Mouse (Mus musculus) cerebellum, adult (tissue): ENCODE results near the gene Hadhb.
"Not testable (repeated sequence)": the region's sequence is repeated elsewhere in the genome, so short reads cannot be mapped to it uniquely, and the experiment has no call there.

Source experiments
- ATAC-seq: cut with Nextera tagmentation; 2 replicates; pipeline ENCODE4 v1.9.2; 2017; ENCODE audit warnings: mild to moderate bottlenecking, moderate library complexity, mixed read lengths; ENCODE audit not compliant: insufficient number of reproducible peaks, low FRiP score, low TSS enrichment

Hadhb gene

DNA sequence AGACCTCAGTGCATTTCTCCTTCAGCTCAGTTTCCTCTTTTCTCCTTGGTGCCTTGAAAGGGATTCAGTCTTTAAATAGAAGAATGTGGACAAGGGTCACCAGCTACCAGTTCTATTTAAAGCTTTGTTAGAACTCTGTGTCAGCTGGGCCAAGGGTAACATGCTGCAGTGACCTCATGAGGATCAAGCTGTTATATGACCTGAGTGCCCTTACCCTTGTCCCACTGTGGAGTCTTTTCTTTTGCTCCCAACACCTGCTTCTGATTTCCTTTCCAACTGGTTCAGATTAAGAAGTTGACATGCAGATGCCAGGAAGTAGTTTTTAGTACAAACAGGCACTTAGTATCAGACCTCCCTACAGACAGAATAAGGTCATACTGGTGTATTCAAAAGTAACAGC, 17.1 kb downstream of the Hadhb start:
- no peak for ATAC-seq

DNA sequence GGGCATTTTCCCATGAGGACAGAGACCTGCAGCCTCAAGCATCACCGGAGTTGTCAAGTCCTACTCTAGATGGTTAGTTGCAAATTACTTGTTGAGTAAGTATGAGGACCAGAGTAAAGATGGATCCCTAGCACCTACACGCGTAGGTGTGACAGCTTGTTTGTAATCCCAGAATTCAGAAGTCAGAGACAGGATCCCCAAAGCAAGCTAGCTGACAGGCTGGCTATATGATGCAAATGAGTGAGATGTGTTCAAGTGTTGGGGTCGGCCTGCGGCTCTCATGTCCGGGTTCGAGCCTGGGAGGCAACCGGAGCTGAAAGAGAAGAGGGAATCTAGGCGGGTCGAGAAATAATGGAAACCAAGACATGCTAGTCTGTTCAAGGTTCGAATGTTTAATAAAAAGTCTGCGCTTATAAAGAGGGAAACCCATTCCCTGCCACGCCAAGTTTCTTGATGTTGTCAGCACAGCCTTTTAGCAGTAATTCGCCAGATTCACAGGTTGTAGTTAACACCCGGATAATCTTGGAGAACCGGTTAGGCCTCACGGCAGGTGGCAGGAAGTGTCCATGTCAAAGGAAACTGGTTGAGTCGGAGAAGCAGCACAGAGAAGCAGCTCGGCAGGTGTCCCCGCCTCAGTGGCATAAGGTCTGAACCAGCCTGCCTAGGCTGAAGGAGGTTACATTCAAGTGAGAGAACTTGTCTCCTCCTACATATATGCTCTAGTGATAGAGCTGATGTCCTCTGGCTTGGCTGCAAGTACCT, 18.1 kb downstream of the Hadhb start:
- ATAC-seq = no peak

DNA sequence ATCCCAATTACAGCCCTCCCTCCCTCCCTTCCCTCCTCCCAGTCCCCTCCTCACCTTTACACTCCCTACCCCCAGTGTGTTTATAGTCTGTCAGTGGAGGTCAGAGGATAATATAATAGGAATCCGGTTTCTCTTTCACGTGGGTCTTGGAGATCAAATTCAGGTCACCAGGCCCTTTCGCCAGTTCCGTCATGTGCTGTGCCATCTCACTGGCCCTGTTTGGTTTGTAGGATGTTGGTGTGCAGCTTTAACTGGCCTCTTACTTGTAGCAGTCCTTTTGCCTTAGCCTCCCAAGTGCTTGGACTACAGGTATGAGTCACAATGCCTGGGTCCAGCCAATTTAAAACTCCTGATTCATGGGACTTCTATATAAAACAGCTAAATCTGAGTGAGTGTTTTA, 20.8 kb downstream of the Hadhb start:
- ATAC-seq = no peak

DNA sequence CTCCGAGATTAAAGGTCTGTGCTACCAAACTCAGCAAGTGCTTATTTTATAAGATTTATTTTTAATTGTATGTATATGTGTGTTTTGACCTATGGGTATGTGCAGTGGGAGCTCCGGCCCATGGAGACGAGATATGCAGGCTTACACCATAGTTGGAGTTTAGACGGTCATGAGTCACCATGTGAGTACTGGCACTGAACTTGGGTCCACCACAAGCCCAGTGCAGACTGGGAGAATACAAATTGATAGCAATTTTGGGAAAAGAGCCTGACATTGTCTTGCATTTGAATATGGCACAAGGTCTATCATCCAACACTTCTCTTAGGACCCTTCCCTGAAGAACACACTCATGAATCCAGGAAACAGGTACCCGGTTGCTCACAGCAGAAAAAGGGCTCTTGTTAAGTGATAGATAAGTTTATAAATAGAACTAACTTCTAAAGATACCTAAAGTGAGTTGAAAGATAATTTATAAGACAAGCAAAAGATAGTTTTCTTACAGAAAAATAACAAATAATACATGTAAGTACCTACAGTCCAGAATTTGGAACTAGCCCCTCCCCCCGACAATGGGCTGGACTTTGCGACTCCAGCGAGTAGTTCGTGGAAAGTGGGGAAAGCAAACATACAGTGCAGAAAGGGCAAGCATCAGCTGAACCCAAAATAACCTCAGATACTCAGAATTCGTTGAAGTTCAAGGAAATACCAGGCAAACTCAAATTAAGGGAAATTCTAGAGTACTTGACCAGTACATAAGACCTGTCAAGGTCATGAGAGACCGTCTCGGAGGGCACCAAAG, 32.8 kb downstream of the Hadhb start:
- ATAC-seq = no peak

DNA sequence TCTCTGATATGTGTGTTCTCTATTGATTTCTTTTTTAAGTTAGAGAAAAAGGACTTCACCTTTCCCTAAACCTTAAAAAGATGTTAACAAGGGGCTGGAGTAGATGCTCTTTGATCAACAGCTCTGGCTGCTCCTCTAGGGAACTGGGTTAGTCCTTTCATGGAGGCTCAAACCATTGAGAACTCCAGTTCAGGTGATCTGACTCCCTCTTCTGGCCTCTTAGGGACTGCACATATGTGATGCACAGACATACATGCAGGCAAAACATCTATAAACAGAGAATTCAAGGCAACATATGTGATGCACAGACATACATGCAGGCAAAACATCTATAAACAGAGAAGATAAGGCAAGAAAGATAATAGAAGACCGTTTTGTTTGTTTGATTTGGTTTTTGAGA, 37.4 kb downstream of the Hadhb start:
- ATAC-seq = no peak

DNA sequence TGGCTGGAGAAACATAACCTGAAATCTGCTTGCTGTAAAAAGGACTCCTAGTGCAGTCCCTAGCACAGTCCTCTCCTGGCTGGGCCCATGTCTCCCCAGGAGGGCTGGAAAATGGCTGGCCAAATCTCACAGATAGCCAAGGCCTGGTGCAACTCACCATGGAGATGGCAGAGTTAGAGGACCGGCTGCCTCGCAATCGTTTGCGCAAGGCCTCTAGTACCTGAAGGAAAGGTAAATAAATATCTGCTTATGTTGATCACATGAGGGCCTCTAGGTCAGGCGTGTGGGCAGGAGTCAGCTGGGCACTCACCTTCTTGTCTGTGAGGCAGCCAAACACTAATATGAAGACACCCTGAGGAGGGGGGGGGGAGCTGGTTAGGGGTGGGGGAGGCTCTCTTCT, 40.3 kb downstream of the Hadhb start:
- ATAC-seq = no peak

DNA sequence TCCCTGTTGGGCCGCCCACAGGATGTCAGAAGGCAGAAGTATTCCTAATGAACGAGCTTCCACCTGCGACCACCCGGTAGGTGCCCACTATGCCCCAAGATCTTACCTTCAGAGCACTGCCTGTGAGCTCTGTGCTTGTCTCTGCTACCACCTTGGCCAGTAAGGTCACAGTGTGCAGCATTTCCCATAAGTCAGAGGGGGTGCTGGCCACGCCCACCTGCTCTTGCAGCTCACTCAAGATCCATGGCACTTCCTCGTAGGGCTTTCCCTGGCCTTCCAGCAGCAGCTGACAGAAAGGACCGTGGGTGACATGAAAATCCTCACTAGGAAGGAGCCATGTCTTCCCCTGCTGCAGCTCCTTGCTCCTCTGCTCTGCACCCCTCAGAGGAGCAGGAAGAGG, 43.2 kb downstream of the Hadhb start:
- ATAC-seq = no peak

DNA sequence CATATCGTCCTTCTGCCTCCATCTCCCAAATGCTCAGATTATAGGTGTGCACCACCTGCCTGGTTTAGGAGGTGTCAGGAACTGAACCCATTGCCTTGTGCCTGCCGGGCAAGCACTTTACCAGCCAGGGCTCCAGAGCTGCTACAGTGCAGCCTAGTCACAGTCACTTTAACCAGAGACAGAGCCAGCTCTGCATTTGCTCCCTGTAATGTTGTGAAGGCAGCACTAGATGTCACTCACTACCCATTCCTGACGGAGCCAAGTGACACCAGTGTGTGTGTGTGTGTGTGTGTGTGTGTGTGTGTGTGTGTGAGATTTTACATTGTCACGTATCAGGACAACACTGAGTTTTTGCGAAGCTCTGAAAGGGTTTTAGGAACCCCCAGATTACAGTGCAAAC, 46.5 kb downstream of the Hadhb start:
- ATAC-seq = no peak

DNA sequence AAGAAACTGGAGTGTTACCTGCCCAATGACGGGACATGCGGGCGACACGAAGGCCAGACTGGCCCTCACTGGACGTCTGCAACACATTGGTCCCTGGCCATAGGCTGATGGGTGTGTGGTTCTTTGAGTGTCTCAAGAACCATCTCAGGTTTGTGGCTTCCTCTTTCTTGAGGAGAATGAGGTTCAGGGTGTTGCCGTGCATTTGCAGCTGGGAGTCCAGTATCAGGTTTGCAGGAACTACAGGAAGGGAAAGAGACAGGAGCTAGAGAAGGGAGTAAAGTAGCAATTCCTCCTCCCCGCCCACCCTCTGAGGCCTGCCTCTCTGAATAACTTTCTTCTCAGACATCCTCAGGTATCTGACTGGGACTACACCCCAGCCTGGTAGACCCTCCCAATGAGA, 47.2 kb downstream of the Hadhb start:
- no peak for ATAC-seq

DNA sequence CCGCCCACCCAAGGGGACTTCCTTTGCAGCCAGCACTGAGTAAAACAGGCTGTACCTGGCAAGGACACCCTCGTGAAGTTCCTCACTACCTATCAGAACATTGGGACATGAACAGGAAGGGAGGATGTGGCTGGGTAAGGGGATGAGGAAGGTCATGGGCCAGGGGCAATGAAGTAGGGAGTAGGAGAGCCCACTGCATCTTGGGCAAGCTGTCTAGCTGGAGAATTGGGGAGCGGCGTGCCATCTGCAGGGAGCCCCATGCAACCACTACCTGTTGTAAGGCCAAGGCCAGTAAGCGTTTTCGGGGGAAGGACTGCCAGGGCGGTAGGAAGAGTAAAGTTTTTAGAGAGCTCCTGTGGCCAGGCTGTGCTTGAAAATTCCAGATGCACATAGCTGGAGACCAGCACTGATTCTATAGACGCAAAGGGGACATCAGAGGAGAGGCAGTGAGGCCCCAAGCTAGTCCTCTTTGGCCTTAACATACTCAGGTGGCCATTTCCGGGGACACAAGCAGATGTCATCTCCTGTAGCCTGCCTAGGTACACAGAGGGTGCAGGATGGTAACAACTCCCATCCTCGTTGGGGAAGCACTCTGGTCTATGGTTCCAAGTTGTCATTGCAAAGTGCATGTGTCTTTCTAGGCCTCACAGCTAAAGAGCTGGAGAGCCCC, 48.3 kb downstream of the Hadhb start:
- ATAC-seq = no peak

DNA sequence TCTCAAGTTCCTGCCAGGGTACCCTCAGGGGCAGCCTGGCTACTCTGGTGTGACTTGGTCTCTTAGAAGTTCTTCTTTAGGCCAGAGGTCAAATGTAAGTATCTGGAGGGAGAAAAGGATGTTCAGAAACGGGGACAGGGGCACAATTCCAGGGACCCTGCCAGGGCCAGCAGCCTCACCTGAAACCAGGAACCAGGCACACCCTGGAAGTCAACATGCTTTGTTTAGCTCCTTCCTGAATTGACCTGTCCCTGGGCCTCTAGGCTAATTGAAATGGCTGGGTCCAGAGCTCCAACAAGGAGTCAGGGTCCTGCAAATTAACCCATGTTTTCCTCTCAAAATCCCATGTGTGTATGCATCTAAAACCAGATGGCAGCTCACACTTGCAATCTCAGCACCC, 49.4 kb downstream of the Hadhb start:
- no peak for ATAC-seq

DNA sequence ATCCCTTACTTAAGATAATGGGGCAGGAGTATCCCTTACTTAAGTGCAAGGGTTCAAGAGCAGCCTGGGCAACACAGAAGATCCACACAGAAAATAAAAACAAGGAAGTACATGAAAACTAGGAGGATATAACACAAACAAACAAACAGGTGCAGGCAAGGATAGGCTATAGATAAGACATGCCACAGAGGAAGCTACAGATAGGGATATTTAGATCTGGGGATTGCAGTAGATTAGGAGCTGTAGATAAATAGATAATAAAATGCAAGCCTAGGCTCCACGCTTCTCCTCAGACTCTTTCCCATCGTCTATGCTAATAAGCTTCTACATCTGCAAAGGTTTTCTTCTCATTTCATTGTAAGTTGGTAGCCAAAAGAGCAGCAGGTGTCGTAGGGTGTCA, 50.0 kb downstream of the Hadhb start:
- ATAC-seq = no peak

DNA sequence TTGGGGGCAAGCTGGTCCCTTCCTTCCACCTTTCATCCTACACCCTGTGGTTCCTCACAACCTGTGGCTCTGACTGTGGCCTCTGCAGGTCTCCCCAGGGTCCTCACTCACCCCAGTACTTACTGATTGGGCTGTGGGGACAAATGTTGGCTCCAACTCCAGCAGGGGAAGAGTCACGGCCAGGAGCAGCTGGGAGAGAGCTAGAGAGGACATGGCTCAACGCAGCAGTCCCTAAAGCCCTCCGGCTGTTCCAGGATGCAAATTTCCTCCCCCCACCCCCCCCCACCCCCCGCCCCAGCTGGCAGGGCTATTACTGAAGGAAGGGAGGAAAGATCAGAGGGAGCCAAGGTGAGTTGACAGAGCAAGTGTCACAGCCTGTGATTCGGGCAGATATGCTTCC, 50.4 kb downstream of the Hadhb start, which contains the start of gene Adgrf3:
TSS of gene Adgrf3 (minus strand) at position 230 of the 400 bp plus-strand sequence.
- ATAC-seq = no peak

DNA sequence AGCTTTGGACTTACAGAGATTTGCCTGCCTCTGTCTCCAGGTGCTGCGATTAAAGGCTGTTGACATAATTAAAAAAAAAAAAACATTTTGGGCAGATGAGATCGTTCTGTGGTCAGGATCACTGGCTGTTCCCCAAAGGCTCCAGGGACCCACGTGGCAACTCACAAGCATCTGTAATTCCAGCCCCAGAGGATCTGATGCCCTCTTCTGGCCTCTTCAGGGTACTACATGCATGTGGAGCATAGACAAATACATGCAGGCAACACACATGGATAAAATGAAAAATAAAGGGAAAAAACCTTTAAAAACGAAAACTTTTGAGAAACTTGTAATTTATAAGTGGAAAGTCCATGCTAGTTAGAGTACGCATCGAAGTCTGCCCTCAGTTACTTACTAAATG, 52.2 kb downstream of the Hadhb start:
- no peak for ATAC-seq

DNA sequence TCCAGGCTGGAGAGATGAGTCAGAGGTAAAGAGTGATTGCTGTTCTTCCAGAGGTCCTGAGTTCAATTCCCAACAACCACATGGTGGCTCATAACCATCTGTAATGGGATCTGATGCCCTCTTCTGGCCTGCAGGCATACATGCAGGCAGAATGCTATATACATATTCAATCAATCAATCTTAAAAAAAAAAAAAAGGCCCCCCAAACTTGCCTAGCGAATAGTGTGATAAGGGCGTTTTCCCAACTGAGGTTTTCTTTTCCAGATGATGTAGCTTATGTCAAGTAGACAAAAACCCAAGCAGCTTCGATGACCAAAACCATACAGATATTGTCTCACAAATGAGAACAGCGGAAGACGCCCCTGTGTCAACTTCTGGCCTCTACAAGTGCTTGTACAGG, 55.7 kb downstream of the Hadhb start:
- ATAC-seq = not testable (repeated sequence)

DNA sequence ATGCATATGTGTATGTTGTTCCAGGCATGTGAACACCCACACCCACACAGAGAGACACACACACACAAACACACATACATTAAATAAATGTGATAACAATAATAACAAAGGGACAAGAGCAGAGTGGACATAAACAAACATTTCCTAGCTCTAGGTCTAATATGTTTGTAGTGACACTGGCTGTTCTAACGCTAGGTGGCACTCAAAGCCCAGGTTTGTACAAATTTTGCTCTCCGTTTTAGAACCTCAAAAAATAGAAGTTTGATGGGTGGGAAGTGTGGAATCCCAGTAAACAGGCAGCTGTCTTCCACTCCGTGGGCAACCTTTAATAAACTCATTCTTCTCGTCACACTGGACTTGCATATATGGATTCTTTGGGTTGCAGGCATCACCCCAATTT, 59.8 kb downstream of the Hadhb start:
- no peak; the same call in 1 of the 2 replicates for ATAC-seq

DNA sequence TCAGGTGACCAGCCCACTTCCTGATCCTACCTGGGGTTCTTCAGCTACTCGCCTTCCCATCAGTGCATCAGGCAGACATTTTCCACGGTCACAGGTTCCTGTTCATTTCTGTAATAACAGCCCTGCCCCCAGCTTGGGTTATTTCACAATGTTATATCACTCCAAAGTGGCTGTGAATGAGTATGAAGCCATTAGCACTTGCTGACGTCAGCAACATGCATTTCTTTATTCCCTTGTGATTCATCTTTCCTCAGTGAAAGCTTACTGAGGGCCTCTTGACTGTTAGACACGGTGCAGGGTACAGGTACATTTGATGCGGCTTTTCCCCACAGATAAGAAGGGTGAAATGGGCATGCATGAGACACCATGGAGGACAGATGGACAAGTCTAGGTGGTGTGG, 60.9 kb downstream of the Hadhb start:
- no peak for ATAC-seq

DNA sequence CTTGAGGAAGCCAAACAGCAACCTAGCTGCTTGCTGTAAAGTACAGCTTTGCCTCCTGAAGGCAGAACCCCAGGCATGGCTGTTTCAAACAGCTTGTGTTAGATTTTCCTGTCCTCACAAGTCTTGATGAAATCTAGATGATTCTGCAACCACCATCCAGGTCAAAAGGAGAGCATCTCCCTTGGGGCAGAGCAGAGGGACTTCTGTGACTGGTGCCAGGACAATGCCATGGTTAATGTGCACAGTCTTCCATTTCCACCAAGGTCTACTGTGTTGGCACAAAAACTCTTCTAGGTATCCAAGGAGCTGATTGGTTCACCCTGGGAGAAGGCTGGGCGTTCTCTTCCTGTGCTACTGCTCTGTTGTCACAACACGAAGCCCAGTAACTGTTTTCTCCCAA, 64.7 kb downstream of the Hadhb start:
- no peak for ATAC-seq

DNA sequence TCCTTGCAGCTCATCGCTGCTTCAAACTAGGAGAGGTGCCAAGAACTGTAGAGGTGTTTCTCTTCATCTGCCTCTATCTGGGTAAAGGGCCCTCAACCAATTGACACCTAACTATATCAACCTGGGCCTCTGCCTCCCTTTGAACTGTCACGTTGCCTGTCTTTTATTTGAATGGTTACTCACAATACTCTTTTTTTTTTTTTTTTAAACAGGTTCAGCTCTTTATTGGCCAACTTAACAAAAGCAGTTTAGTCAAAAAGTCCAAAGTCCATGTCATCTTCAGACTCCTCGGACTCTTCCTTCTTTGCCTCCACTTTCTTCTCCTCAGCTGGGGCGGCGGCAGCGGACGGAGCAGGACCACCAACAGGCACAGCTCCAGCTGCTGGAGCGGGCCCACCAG, 65.6 kb downstream of the Hadhb start:
- no peak for ATAC-seq

DNA sequence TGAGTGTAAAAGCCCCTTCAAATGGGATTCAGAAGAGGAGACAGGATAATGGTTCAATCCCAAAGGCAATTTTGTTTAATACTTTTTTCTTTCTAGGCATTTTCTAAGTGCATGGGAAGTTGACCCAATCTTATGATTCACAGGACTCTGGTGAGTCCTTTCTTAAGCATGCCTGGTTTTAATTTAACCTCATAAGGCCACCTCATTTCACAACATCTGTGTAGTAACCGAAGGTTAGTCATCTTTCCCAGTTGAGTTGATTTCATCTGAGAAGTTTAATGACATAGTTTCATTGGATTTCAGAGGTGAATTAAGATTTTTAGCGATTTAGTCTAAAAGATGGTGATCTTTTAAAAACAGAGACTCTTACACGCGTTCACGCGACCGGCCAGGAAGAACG, 67.6 kb downstream of the Hadhb start:
- no peak for ATAC-seq

DNA sequence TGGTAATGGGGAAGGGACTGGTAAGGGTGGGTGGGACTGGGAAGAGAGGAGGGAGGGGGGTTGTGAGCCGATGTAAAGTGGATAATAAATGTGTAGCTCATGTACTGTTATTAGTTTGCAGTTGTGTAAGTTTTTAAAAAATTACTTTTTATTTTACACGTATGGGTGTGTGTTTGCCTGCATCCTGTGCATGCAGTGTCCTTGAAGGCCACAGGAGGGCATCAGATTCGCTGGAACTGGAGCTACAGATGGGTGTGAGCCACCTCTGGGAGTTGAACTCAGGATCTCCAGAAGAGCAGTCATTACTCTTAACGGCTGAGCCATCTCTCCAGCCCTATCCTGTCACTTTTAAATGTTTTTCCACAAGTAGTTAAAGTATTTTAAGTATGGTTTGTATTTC, 75.9 kb downstream of the Hadhb start:
- ATAC-seq = no peak
